Mouse (Mus musculus) bone marrow macrophage, adult 2 months (primary cell): Measurements from ENCODE around the gene Twsg1.

Experiments used
- CTCF ChIP-seq: IDR thresholded peaks from 2 replicates; pipeline ENCODE4 v1.5.1; 2012; ENCODE audit warnings: low read depth, mild to moderate bottlenecking, low read length, moderate library complexity
- POLR2A ChIP-seq: IDR thresholded peaks from 2 replicates; pipeline ENCODE4 v1.6.1; 2012; ENCODE audit warnings: mild to moderate bottlenecking, low read depth, low read length, borderline replicate concordance

DNA sequence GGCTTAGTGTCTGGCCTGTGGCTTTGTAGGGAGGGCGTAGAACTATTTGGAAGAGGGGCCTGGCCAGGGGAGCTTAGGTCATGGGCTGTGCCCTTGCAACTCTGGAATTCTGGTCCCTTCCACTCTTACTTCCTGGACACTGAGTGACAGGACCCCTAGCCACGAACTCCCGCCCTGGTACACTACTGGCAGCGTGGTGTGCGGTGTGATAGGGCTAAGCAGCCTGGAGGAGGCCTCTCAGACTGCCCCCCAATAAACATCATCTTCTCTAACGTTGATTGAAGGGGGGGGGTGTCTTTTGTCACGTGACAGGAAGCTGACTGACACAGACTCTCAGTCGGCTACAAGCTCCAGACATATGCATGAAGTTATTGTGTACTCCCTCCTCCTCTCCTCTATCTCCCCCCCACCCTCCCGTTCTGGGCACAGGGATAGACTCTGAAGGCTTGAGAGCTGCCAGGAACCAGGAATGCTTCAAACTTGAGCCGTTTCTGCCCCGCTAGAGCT is 44.1 kb downstream of the Twsg1 start:
- TF ChIP-seq POLR2A (no peak), CTCF (no peak)
